Comparison of ENCODE assay signal across 9 mouse cellular contexts in genomic region chr8:126914609-126915375, GRCm38 (mm10). TPM values are rescaled to one million over a fixed set of nuclear protein-coding genes. Genes with fewer than 3 reads are reported as not detected.
DNase-seq lines count a peak whose midpoint lies in the region; ATAC-seq and TF ChIP-seq lines count a peak whose summit lies in the region.
"Had no signal": no experiment of that assay in that cellular context is flagged by ENCODE, and none has a peak within 500 bp of the region (broad histone marks: within the 10 kb centered on the region; RNA-seq: fewer than 3 reads in every experiment).

No protein-coding gene starts in this region.

- no peak for TF ChIP-seq CTCF in CH12.LX (conservative IDR thresholded peaks at IDR 0.05 in 1 of 2, IDR thresholded peaks at IDR 0.05 in 1 of 2; ENCODE audit: low read depth in 2 of 2, low read length in 2 of 2)

- H3K36me3 ChIP-seq in hindbrain, embryonic 13.5 days = no peaks in the 10 kb centered on the region
- no peaks in the 10 kb centered on the region for H3K36me3 ChIP-seq in hindbrain, embryonic 16.5 days (ENCODE audit: control insufficient read depth, insufficient read depth, low read length)
- peaks cover 0 to 9% of the 10 kb centered on the region in 2 experiments for H3K36me3 ChIP-seq in CH12.LX (replicated peaks in 1 of 2; ENCODE audit: control insufficient read depth in 1 of 2, insufficient read depth in 1 of 2, low read length in 1 of 2)

- H3K27ac ChIP-seq in hindbrain, embryonic 13.5 days = peak overlapping the region; percentile 27
- H3K27ac ChIP-seq in hindbrain, embryonic 16.5 days (ENCODE audit: low read depth, low read length) = no peak overlapping the region
- no peak overlapping the region for H3K27ac ChIP-seq in CH12.LX (ENCODE audit: insufficient read depth, low read depth)
- H3K27ac ChIP-seq: macrophage had no signal

- H3K4me2 ChIP-seq in hindbrain, embryonic 13.5 days = no peak overlapping the region
- no peak overlapping the region for H3K4me2 ChIP-seq in hindbrain, embryonic 16.5 days (ENCODE audit: low read length)
- no peak overlapping the region for H3K4me2 ChIP-seq in CH12.LX (ENCODE audit: insufficient read depth, low read depth, poor library complexity, severe bottlenecking)

- no peak for TF ChIP-seq EP300 in CH12.LX (IDR thresholded peaks at IDR 0.05; ENCODE audit: low read length)

- H3K9ac ChIP-seq in hindbrain, embryonic 13.5 days = peak overlapping the region; percentile 9; the same call in 1 of the 2 replicates
- no peak overlapping the region for H3K9ac ChIP-seq in hindbrain, embryonic 16.5 days (ENCODE audit: low read depth, low read length)
- no peak overlapping the region for H3K9ac ChIP-seq in CH12.LX (ENCODE audit: insufficient read depth, low read depth)

- dilution Hi-C loops in CH12.LX (cut with MboI; ENCODE audit: extremely low pct_ligation_motif_present, extremely low pct_unique_long_range_greater_than_20kb, low sequenced_read_pairs) = loop anchor here (25.0 kb wide), 1 partner anchor 427 kb away; the partner anchor contains the start of gene Tarbp1

- no peaks in the 10 kb centered on the region for H3K27me3 ChIP-seq in hindbrain, embryonic 13.5 days
- no peaks in the 10 kb centered on the region for H3K27me3 ChIP-seq in hindbrain, embryonic 16.5 days (replicated peaks; ENCODE audit: control insufficient read depth, insufficient read depth, low read length)
- H3K27me3 ChIP-seq in CH12.LX (replicated peaks) = no peaks in the 10 kb centered on the region

- WGBS in hindbrain, embryonic 13.5 days = 34% methylated on average over 10 of the region's 10 CpGs
- WGBS in hindbrain, embryonic 16.5 days = 27% methylated on average over 10 of the region's 10 CpGs

- H3K4me3 ChIP-seq in hindbrain, embryonic 13.5 days = no peak overlapping the region
- no peak overlapping the region for H3K4me3 ChIP-seq in hindbrain, embryonic 16.5 days (ENCODE audit: low read length)
- H3K4me3 ChIP-seq in CH12.LX (replicated peaks in 1 of 3; ENCODE audit: low read depth in 2 of 3, low read length in 2 of 3, poor library complexity in 1 of 3) = no peak overlapping the region

- ATAC-seq in hindbrain, embryonic 13.5 days (ENCODE audit: low FRiP score) = no peak
- ATAC-seq in hindbrain, embryonic 16.5 days = no peak

- peaks cover 24% of the 10 kb centered on the region for H3K4me1 ChIP-seq in hindbrain, embryonic 13.5 days (replicated peaks)
- peaks cover 10% of the 10 kb centered on the region for H3K4me1 ChIP-seq in hindbrain, embryonic 16.5 days (ENCODE audit: control insufficient read depth, insufficient read depth, low read depth, low read length)
- peaks cover 11 to 38% of the 10 kb centered on the region in 2 experiments for H3K4me1 ChIP-seq in CH12.LX (ENCODE audit: control insufficient read depth in 1 of 2, insufficient read depth in 2 of 2)

- peak; percentile 20 for DNase-seq in embryo, embryonic 11 days
- DNase-seq in embryo, embryonic 9.5 days (ENCODE audit: extremely low spot score) = no peak
- DNase-seq in CH12.LX (ENCODE audit: extremely low read depth) = no peak
- DNase-seq in heart, postnatal 36 days = peak; percentile 39 to 54
- DNase-seq in urinary bladder, adult 2 months (ENCODE audit: low spot score) = no peak
- no peak for DNase-seq in left cerebral cortex, postnatal 14 days (ENCODE audit: low spot score in 2 of 2)

- TF ChIP-seq POLR2A in CH12.LX (IDR thresholded peaks at IDR 0.05; ENCODE audit: low read depth, low read length) = no peak

- no peak for TF ChIP-seq RAD21 in CH12.LX (IDR thresholded peaks at IDR 0.05; ENCODE audit: low read depth, low read length)

- H3K9me3 ChIP-seq in hindbrain, embryonic 13.5 days = no peaks in the 10 kb centered on the region
- H3K9me3 ChIP-seq in hindbrain, embryonic 16.5 days (ENCODE audit: control insufficient read depth, low read length) = no peaks in the 10 kb centered on the region
- no peaks in the 10 kb centered on the region for H3K9me3 ChIP-seq in CH12.LX (replicated peaks; ENCODE audit: low read length)

- no peaks in the 10 kb centered on the region for H3K79me2 ChIP-seq in CH12.LX (replicated peaks; ENCODE audit: control insufficient read depth, extremely low read depth, insufficient read depth, poor library complexity, severe bottlenecking)

- intact Hi-C loops in heart, postnatal 36 days (cut with DNase I) = loop anchor here (5.0 kb wide), 3 partner anchors 67 to 347 kb away; no protein-coding TSS in a partner anchor
- intact Hi-C loops in left cerebral cortex, postnatal 14 days (cut with DNase I) = loop anchor here (5.0 to 10.0 kb wide), 2 partner anchors 170 to 247 kb away; no protein-coding TSS in a partner anchor

- in situ Hi-C loops in CH12.LX (cut with MboI; ENCODE audit: low pct_ligation_motif_present, low pct_unique_long_range_greater_than_20kb, low sequenced_read_pairs) = loop anchor here (5.0 kb wide), 2 partner anchors 32 to 62 kb away; no protein-coding TSS in a partner anchor

TF ChIP-seq in CH12.LX, 34 proteins besides CTCF, POLR2A, EP300 and RAD21:
- no peak for TF ChIP-seq CHD1 (IDR thresholded peaks at IDR 0.05; ENCODE audit: low read depth, low read length)
- no peak for TF ChIP-seq ELF1 (IDR thresholded peaks at IDR 0.05; ENCODE audit: low read depth, low read length)
- no peak for TF ChIP-seq USF1 (IDR thresholded peaks at IDR 0.05; ENCODE audit: low read depth, low read length)
- TF ChIP-seq ETS1 (conservative IDR thresholded peaks at IDR 0.05; ENCODE audit: low read depth, low read length) = no peak; the same call in 1 of the 2 replicates
- TF ChIP-seq RCOR1 (conservative IDR thresholded peaks at IDR 0.05; ENCODE audit: low read depth, low read length) = no peak
- no peak for TF ChIP-seq PAX5 (IDR thresholded peaks at IDR 0.05; ENCODE audit: low read length)
- TF ChIP-seq MXI1 (IDR thresholded peaks at IDR 0.05; ENCODE audit: low read depth, low read length) = no peak
- peak; percentile 47; the same call in 1 of the 2 replicates for TF ChIP-seq ZNF384 (IDR thresholded peaks at IDR 0.05; ENCODE audit: low read depth, low read length)
- peak; percentile 82 for TF ChIP-seq MAFK (IDR thresholded peaks at IDR 0.05; ENCODE audit: insufficient replicate concordance, low read length)
- TF ChIP-seq ZMIZ1 (IDR thresholded peaks at IDR 0.05; ENCODE audit: low read depth, low read length) = no peak
- TF ChIP-seq IRF4 (IDR thresholded peaks at IDR 0.05; ENCODE audit: low read depth, low read length) = peak; percentile 39; the same call in 1 of the 2 replicates
- no peak for TF ChIP-seq ZKSCAN1 (IDR thresholded peaks at IDR 0.05; ENCODE audit: borderline replicate concordance, low read depth, low read length)
- TF ChIP-seq GABPA (IDR thresholded peaks at IDR 0.05; ENCODE audit: insufficient replicate concordance, low read depth, low read length) = no peak
- no peak for TF ChIP-seq JUND (conservative IDR thresholded peaks at IDR 0.05; ENCODE audit: low read depth, low read length)
- no peak for TF ChIP-seq SIN3A (IDR thresholded peaks at IDR 0.05; ENCODE audit: low read length)
- TF ChIP-seq NELFE (IDR thresholded peaks at IDR 0.05; ENCODE audit: low read depth, low read length) = no peak
- TF ChIP-seq E2F4 (IDR thresholded peaks at IDR 0.05; ENCODE audit: insufficient replicate concordance, low read depth, low read length) = no peak
- peak; percentile 73 for TF ChIP-seq BHLHE40 (IDR thresholded peaks at IDR 0.05; ENCODE audit: low read depth, low read length)
TF ChIP-seq in CH12.LX: peak in this region for 4.

RNA-seq across cellular contexts. Expression of gene Tomm20, which starts 30.9 kb away (rescaled TPM):
- 209 and 210 TPM in 2 replicates for polyA plus RNA-seq in hindbrain, embryonic 13.5 days (2015; fragmentation: Nextera tagmentation; extraction: Ambion mirVana)
- 217 and 231 TPM in 2 replicates for polyA plus RNA-seq in hindbrain, embryonic 16.5 days (2015; fragmentation: Nextera tagmentation; extraction: Ambion mirVana)
- 337 and 394 TPM in 2 replicates for total RNA-seq in CH12.LX (2012; rRNA removed)
- 130 and 151 TPM in 2 replicates for total RNA-seq in CH12.LX (2014; rRNA removed)
- polyA plus RNA-seq in CH12.LX (2012; ENCODE audit: insufficient read length, low read depth) = 513 TPM in 2 replicates
- total RNA-seq in heart, postnatal 36 days (2021) = 10 to 100 TPM; 81.7 to 91.3 TPM
- 62.4 and 118 TPM in 2 replicates for polyA plus RNA-seq in urinary bladder, adult 2 months (2012; rRNA removed)
- 100 to 1,000 TPM; 162 to 168 TPM for total RNA-seq in left cerebral cortex, postnatal 14 days (2021)

RNA-seq across cellular contexts. Expression of gene Rbm34, which starts 56.1 kb away (rescaled TPM):
- polyA plus RNA-seq in hindbrain, embryonic 13.5 days (2015; fragmentation: Nextera tagmentation; extraction: Ambion mirVana) = 24.8 and 24.9 TPM in 2 replicates
- polyA plus RNA-seq in hindbrain, embryonic 16.5 days (2015; fragmentation: Nextera tagmentation; extraction: Ambion mirVana) = 20.5 and 21.2 TPM in 2 replicates
- 24.8 and 29.8 TPM in 2 replicates for total RNA-seq in CH12.LX (2012; rRNA removed)
- 42.7 and 47.2 TPM in 2 replicates for total RNA-seq in CH12.LX (2014; rRNA removed)
- polyA plus RNA-seq in CH12.LX (2012; ENCODE audit: insufficient read length, low read depth) = 42.3 and 52.4 TPM in 2 replicates
- 1 to 10 TPM; 3.1 to 3.4 TPM for total RNA-seq in heart, postnatal 36 days (2021)
- polyA plus RNA-seq in urinary bladder, adult 2 months (2012; rRNA removed) = 8.4 and 10.3 TPM in 2 replicates
- total RNA-seq in left cerebral cortex, postnatal 14 days (2021) = 10 to 100 TPM; 12.8 to 14.1 TPM

Comparison
In these comparisons a context has a peak if more than half of its experiments do, and no peak if none do; other contexts are left out.
1. DNase-seq: peak in embryo, embryonic 11 days (single experiment) and heart, postnatal 36 days (2 of 2); none in embryo, embryonic 9.5 days (single experiment), CH12.LX (single experiment), urinary bladder, adult 2 months (single experiment) and left cerebral cortex, postnatal 14 days (0 of 2).